Mouse (Mus musculus) cortical plate, adult 2 months (tissue): ENCODE results near the gene Pde10a. TPM values are rescaled to one million over a fixed set of nuclear protein-coding genes. Genes with fewer than 3 reads are reported as not detected.

Source experiments
- H3K27ac ChIP-seq: fragments of 200-500 bp; 2 replicates; pipeline ENCODE4 v1.5.1; 2012; ENCODE audit warnings: low read length, control low read depth, inconsistent platforms; ENCODE audit not compliant: insufficient read depth
- H3K4me1 ChIP-seq: fragments of 200-500 bp; 2 replicates; pipeline ENCODE4 v1.6.1; 2011; ENCODE audit warnings: low read length; ENCODE audit not compliant: control insufficient read depth, insufficient read depth
- H3K4me3 ChIP-seq: fragments of 200-500 bp; 2 replicates; pipeline ENCODE4 v1.5.1; 2011; ENCODE audit warnings: mild to moderate bottlenecking, low read length, control low read depth; ENCODE audit not compliant: insufficient read depth
- CTCF ChIP-seq: fragments of 200-500 bp; IDR thresholded peaks from 2 replicates; pipeline ENCODE4 v1.5.1; 2011; ENCODE audit warnings: mild to moderate bottlenecking, control low read depth, low read length; ENCODE audit not compliant: insufficient read depth; ENCODE audit errors: extremely low read depth
- POLR2A ChIP-seq: fragments of 200-500 bp; IDR thresholded peaks from 2 replicates; pipeline ENCODE4 v1.6.1; 2011; ENCODE audit warnings: mild to moderate bottlenecking, low read length, control low read depth; ENCODE audit not compliant: insufficient read depth; ENCODE audit errors: extremely low read depth
- polyA plus RNA-seq: library from polyadenylated mRNA; depleted of rRNA; stranded (reverse); fragments of >200 nt; gene quantifications from 2 replicates; pipeline ENCODE4 v1.2.3, GENCODE M21; 2012; rRNA removed

The Pde10a gene
- 24.0 and 71.9 TPM in 2 replicates for polyA plus RNA-seq

- H3K4me3 ChIP-seq: peak within 1 kb of the TSS; percentile 92
- no peak for TF ChIP-seq POLR2A
- no peak for TF ChIP-seq CTCF
- peaks cover 8% of the 10 kb centered on the region for H3K4me1 ChIP-seq
- peak within 1 kb of the TSS; percentile 86 for H3K27ac ChIP-seq
These were observed at the start of gene Pde10a for GRCm38 (mm10) chr17:8525225-8525721. Gene Pde10a, plus strand, starts transcription at chr17:8525372.

DNA sequence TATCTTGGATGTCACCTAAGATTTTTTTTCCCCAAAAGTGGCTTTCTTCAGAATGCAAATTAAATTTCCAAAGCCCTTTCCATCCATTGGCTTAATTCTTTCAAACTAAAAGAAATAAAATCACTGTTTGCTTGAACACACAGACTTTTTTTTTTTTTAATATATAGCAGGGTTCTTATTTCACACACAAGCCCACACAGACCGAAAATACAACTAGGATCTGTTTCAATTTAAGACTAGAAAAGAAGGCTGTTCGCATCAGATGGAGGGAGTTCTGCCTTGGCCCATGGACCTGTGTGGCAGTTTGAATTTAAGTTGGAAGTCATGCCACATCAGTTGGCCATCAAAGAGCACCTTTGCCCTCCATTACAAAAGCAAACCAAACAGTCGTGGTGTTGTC, 46.6 kb upstream of the Pde10a start:
- TF ChIP-seq CTCF (no peak), POLR2A (no peak)
- Histone ChIP-seq H3K27ac (0 out of 2 replicates have a peak overlapping the region, but pooled peaks have one; percentile 39), H3K4me3 (no peak overlapping the region), H3K4me1 (peaks cover 5% of the 10 kb centered on the region; the same call in 1 of the 2 replicates)

DNA sequence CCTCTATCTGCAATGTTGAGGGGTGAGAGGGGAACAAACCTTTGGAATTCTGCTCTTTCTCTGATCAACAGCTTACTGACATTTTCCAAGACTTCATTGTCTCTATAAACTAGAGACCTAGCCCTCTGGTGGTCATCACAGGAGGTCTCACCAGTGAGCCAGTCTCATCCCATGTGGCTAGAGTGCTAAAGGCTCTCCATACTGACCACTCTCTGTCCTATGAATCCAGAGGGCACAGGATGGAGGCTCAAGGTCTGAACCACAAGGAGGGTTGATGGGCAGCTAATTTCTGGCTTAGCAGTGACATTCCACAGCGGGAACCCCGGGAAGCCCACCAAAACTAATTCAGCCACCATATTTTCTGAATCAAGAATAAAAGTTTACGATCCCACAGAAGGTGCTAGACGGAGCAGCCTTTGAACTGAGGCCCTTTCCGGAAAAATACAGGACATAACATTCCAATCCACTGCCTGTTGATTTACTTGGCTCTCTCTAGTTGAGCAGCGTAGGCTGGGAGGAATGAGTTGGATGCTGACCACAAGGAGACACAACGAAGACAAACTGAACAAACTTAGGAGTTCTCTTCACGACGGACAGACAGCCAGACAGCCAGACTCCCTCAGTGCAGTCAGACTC, 45.6 kb upstream of the Pde10a start:
- H3K27ac ChIP-seq: no peak overlapping the region
- peaks cover 5% of the 10 kb centered on the region; the same call in 1 of the 2 replicates for H3K4me1 ChIP-seq
- no peak for TF ChIP-seq CTCF
- TF ChIP-seq POLR2A: no peak
- H3K4me3 ChIP-seq: no peak overlapping the region

DNA sequence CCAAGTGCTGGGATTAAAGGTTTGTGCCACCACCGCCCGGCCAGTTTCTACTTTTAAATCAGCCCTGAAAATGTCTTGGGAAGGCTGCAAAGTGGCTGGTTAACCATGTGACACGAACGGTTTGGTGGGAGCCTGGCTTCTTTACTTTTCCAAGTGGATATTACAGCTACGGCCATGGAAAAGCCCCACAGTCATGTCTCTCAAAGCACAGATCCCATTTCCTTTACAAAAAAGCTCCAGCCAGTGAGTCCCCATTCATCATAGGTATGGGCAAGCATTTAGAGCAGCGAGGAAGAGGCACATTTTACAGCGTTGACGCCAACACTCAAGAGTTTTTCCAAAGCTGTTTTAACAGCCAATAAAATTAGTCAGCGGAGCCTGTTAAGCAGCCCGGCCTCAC, 43.4 kb upstream of the Pde10a start:
- no peak for TF ChIP-seq CTCF
- TF ChIP-seq POLR2A: no peak
- peaks cover 5% of the 10 kb centered on the region; the same call in 1 of the 2 replicates for H3K4me1 ChIP-seq
- H3K4me3 ChIP-seq: no peak overlapping the region
- H3K27ac ChIP-seq: no peak overlapping the region

DNA sequence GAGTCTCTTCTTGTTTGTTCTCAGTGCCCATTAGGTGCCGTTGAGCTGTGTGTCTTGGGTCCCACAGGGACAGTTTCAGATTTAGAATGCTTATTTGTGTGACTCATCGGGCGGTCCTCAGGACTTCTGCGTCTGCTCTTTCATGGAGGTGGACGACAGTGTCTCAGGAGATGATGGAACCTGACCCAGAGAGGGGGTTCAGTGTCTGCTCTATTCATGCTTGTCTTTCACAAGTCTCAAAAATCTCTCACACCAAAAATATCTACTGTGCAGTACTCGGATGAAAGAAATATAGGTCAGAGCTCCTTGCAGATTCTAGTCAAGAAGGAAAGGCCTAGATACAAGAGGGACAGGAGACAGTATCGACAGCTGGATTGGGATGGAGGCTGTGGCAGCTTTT, 42.3 kb upstream of the Pde10a start:
- H3K4me3 ChIP-seq: no peak overlapping the region
- H3K27ac ChIP-seq: no peak overlapping the region
- TF ChIP-seq CTCF: no peak
- TF ChIP-seq POLR2A: no peak

GRCm38 (mm10) chr17:8484246-8484645, 40.9 kb upstream of the Pde10a start:
- TF ChIP-seq CTCF (no peak), POLR2A (no peak)
- Histone ChIP-seq H3K27ac (no peak overlapping the region), H3K4me3 (no peak overlapping the region), H3K4me1 (peaks cover 10% of the 10 kb centered on the region; the same call in 1 of the 2 replicates)

More for the DNA sequence above, 42.3 kb upstream of the Pde10a start:
- peaks cover 5% of the 10 kb centered on the region; the same call in 1 of the 2 replicates for H3K4me1 ChIP-seq

DNA sequence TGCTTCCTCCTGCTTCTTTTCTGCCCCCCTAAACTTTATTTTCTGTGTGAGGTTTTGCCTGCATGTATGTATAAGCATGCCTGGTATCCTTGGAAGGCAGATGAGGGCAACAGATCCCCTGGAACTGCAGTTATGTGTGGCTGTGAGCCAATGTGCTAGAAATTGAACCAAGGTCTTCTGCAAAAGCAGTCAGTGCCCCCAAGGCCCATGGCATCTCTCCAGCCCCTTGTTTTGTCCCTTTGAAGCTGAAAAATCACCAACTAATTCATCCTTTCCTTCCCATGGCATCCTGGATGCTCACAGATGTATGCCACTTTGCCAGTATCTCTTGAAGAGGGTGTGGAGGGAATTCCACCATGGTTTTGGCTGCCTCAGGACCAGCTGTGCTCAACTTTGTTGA, 40.0 kb upstream of the Pde10a start:
- H3K27ac ChIP-seq: no peak overlapping the region
- H3K4me3 ChIP-seq: no peak overlapping the region
- H3K4me1 ChIP-seq: peaks cover 10% of the 10 kb centered on the region; the same call in 1 of the 2 replicates
- TF ChIP-seq POLR2A (no peak), CTCF (no peak)

GRCm38 (mm10) chr17:8487824-8488223, 37.3 kb upstream of the Pde10a start:
- TF ChIP-seq CTCF (no peak), POLR2A (peak; percentile 82)
- peaks cover 10% of the 10 kb centered on the region; the same call in 1 of the 2 replicates for H3K4me1 ChIP-seq
- H3K4me3 ChIP-seq: no peak overlapping the region
- peak overlapping the region; percentile 77 for H3K27ac ChIP-seq

DNA sequence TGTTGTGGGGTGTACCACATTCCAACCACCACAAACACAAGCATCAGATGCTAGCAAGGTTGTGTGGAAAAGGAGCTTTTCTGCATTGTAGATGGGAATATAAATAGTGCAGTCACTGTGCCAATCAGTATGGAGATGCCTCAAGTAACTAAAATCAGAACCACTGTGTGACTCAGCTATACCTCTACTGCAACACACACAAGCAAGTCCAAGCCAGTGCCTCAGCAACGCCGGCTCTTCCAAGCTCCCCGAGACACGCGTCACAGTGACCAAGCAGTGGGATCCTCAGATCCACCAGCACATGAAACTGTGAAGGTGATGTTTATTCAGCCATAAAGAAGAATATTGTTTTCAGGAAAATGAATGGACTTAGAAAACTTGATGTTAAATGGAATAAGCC, 34.2 kb upstream of the Pde10a start:
- no peak for TF ChIP-seq CTCF
- TF ChIP-seq POLR2A: no peak
- Histone ChIP-seq H3K4me3 (no peak overlapping the region), H3K4me1 (peaks cover 7% of the 10 kb centered on the region; the same call in 1 of the 2 replicates), H3K27ac (0 out of 2 replicates have a peak overlapping the region, but pooled peaks have one; percentile 48)

GRCm38 (mm10) chr17:8493461-8493860, 31.7 kb upstream of the Pde10a start:
- TF ChIP-seq POLR2A: no peak
- no peak for TF ChIP-seq CTCF
- no peak overlapping the region for H3K4me3 ChIP-seq
- H3K27ac ChIP-seq: no peak overlapping the region
- peaks cover 1% of the 10 kb centered on the region; the same call in 1 of the 2 replicates for H3K4me1 ChIP-seq
